Mouse (Mus musculus) cerebellum, adult (tissue): ENCODE results near the gene Pitpnb.

ENCODE experiments used
- ATAC-seq: cut with Nextera tagmentation; 2 replicates; pipeline ENCODE4 v1.9.2; 2017; ENCODE audit warnings: mild to moderate bottlenecking, moderate library complexity, mixed read lengths; ENCODE audit not compliant: insufficient number of reproducible peaks, low FRiP score, low TSS enrichment

Pitpnb gene

GRCm38 (mm10) chr5:111394198-111395053 is 63.9 kb downstream of the Pitpnb start:
- ATAC-seq, result no peak

GRCm38 (mm10) chr5:111395771-111396170 is 65.2 kb downstream of the Pitpnb start:
- ATAC-seq, result no peak

- no peak for ATAC-seq
These were observed 65.6 kb downstream of the Pitpnb start for GRCm38 (mm10) chr5:111396199-111396598.

GRCm38 (mm10) chr5:111398471-111398870 is 67.9 kb downstream of the Pitpnb start:
- ATAC-seq, result no peak

- no peak for ATAC-seq
These were observed 68.7 kb downstream of the Pitpnb start for GRCm38 (mm10) chr5:111399271-111399670.

- ATAC-seq, result no peak
These were observed 71.5 kb downstream of the Pitpnb start for GRCm38 (mm10) chr5:111401879-111402650.

GRCm38 (mm10) chr5:111402651-111402996 is 72.1 kb downstream of the Pitpnb start:
- no peak for ATAC-seq

- ATAC-seq, result no peak
These were observed 74.2 kb downstream of the Pitpnb start for GRCm38 (mm10) chr5:111404721-111405120.

GRCm38 (mm10) chr5:111408470-111409105 is 78.0 kb downstream of the Pitpnb start:
- ATAC-seq, result no peak

- ATAC-seq, result no peak
These were observed 79.0 kb downstream of the Pitpnb start for GRCm38 (mm10) chr5:111409412-111410044.

- no peak for ATAC-seq
These were observed 80.1 kb downstream of the Pitpnb start for GRCm38 (mm10) chr5:111410665-111411064.

GRCm38 (mm10) chr5:111414192-111414591 is 83.6 kb downstream of the Pitpnb start:
- no peak for ATAC-seq

- ATAC-seq, result no peak
These were observed 84.2 kb downstream of the Pitpnb start for GRCm38 (mm10) chr5:111414770-111415249.

GRCm38 (mm10) chr5:111415575-111415974 is 85.0 kb downstream of the Pitpnb start:
- no peak for ATAC-seq

- ATAC-seq, result no peak
These were observed 85.5 kb downstream of the Pitpnb start for GRCm38 (mm10) chr5:111416048-111416447.

- ATAC-seq, result no peak
These were observed 86.2 kb downstream of the Pitpnb start, which contains the start of gene Mn1 for GRCm38 (mm10) chr5:111416591-111417374. Mn1 (plus strand) TSS chr5:111417362.

- ATAC-seq, result no peak
These were observed 87.0 kb downstream of the Pitpnb start for GRCm38 (mm10) chr5:111417378-111418131.

- no peak for ATAC-seq
These were observed 87.9 kb downstream of the Pitpnb start for GRCm38 (mm10) chr5:111418202-111419120.
